Mouse (Mus musculus) intestine, embryonic 14.5 days (tissue): ENCODE results near the gene Pias1. TPM values are rescaled to one million over a fixed set of nuclear protein-coding genes. Genes with fewer than 3 reads are reported as not detected.

Experiments
- ATAC-seq: fragments of 200-750 bp; cut with Nextera tagmentation; replicated peaks from 2 replicates; pipeline ENCODE4 v1.8.0; 2017; ENCODE audit warnings: low read depth, moderate number of reproducible peaks, moderate TSS enrichment, moderate library complexity; ENCODE audit not compliant: low FRiP score, low TSS enrichment
- DNase-seq: peaks from one replicate; pipeline ENCODE4 v3.0.0-alpha.2; 2018; ENCODE audit warnings: low spot score
- H3K27ac ChIP-seq: fragments of 300-500 bp; sonication (generic); 2 replicates; pipeline ENCODE4 v1.5.1; 2014; ENCODE audit warnings: low read depth, mild to moderate bottlenecking, control low read depth
- H3K27me3 ChIP-seq: fragments of 300-500 bp; sonication (generic); replicated peaks from 2 replicates; pipeline ENCODE4 v1.6.1; 2014; ENCODE audit warnings: low read length, control low read depth; ENCODE audit not compliant: control insufficient read depth, insufficient read depth
- H3K36me3 ChIP-seq: fragments of 300-500 bp; sonication (generic); 2 replicates; pipeline ENCODE4 v1.6.1; 2014; ENCODE audit warnings: low read length, control low read depth; ENCODE audit not compliant: control insufficient read depth, insufficient read depth
- H3K4me1 ChIP-seq: fragments of 300-500 bp; sonication (generic); replicated peaks from 2 replicates; pipeline ENCODE4 v1.6.1; 2014; ENCODE audit warnings: low read length, control low read depth, mixed read lengths; ENCODE audit not compliant: control insufficient read depth, insufficient read depth
- H3K4me2 ChIP-seq: fragments of 300-500 bp; sonication (generic); 2 replicates; pipeline ENCODE4 v1.6.1; 2014; ENCODE audit warnings: low read length
- H3K4me3 ChIP-seq: fragments of 300-500 bp; sonication (generic); 2 replicates; pipeline ENCODE4 v1.5.1; 2014; ENCODE audit warnings: low read depth, low read length, control low read depth, mixed read lengths
- H3K9ac ChIP-seq: fragments of 300-500 bp; sonication (generic); 2 replicates; pipeline ENCODE4 v1.6.1; 2014; ENCODE audit warnings: mild to moderate bottlenecking, low read length
- H3K9me3 ChIP-seq: fragments of 300-500 bp; sonication (generic); 2 replicates; pipeline ENCODE4 v1.6.1; 2016; ENCODE audit warnings: low read length, control low read depth; ENCODE audit not compliant: control insufficient read depth
- WGBS: fragments of 180-500 bp; shearing (Covaris S2); extraction: QIAGEN DNeasy Blood & Tissue Kit; methylation state at CpG from one replicate; pipeline ENCODE4 v1.1.7; 2014; 5-methylcytosine and 5-hydroxymethylcytosine counted together
- polyA plus RNA-seq: library from polyadenylated mRNA; unstranded; fragments of >200 nt; fragmentation: Nextera tagmentation; extraction: Ambion mirVana; gene quantifications from 2 replicates; pipeline ENCODE4 v1.2.1, GENCODE M21; 2014

The Pias1 gene
- 51.4 and 60.6 TPM in 2 replicates for polyA plus RNA-seq

GRCm38 (mm10) chr9:62987824-62988223 is at the start of gene Pias1:
Gene Pias1, minus strand, starts transcription at chr9:62987924.
- Histone ChIP-seq H3K4me1 (no peaks in the 10 kb centered on the region), H3K4me2 (no peak within 1 kb of the TSS), H3K36me3 (no peaks in the 10 kb centered on the region), H3K9me3 (no peaks in the 10 kb centered on the region), H3K27ac (no peak within 1 kb of the TSS), H3K4me3 (no peak within 1 kb of the TSS), H3K9ac (no peak within 1 kb of the TSS), H3K27me3 (no peaks in the 10 kb centered on the region)
- DNase-seq (no peak), ATAC-seq (no peak)
- WGBS = 82% methylated on average over 5 of the region's 5 CpGs

GRCm38 (mm10) chr9:63035431-63035830 is 47.7 kb upstream of the Pias1 start:
- ATAC-seq (no peak), DNase-seq (no peak)
- H3K4me3 ChIP-seq = no peak overlapping the region
- WGBS = 76% methylated on average over 2 of the region's 2 CpGs
- no peaks in the 10 kb centered on the region for H3K36me3 ChIP-seq
- no peak overlapping the region for H3K27ac ChIP-seq
- no peak overlapping the region for H3K9ac ChIP-seq
- no peak overlapping the region for H3K4me2 ChIP-seq
- no peaks in the 10 kb centered on the region for H3K27me3 ChIP-seq
- H3K4me1 ChIP-seq = peaks cover 6% of the 10 kb centered on the region; the same call in 1 of the 2 replicates
- no peaks in the 10 kb centered on the region for H3K9me3 ChIP-seq

- Histone ChIP-seq H3K36me3 (no peaks in the 10 kb centered on the region), H3K27ac (no peak overlapping the region), H3K4me3 (no peak overlapping the region), H3K4me1 (peaks cover 6% of the 10 kb centered on the region; the same call in 1 of the 2 replicates), H3K9ac (no peak overlapping the region), H3K27me3 (no peaks in the 10 kb centered on the region), H3K4me2 (no peak overlapping the region), H3K9me3 (no peaks in the 10 kb centered on the region)
- WGBS = 58% methylated on average over 13 of the region's 13 CpGs
- DNase-seq = no peak
- ATAC-seq = no peak
These were observed 43.5 kb upstream of the Pias1 start for GRCm38 (mm10) chr9:63031011-63031782.

GRCm38 (mm10) chr9:63022486-63022885 is 34.8 kb upstream of the Pias1 start:
- ATAC-seq = no peak
- H3K4me3 ChIP-seq = no peak overlapping the region
- WGBS = 94% methylated on average over 1 of the region's 1 CpGs
- H3K36me3 ChIP-seq = no peaks in the 10 kb centered on the region
- H3K9ac ChIP-seq = no peak overlapping the region
- no peaks in the 10 kb centered on the region for H3K4me1 ChIP-seq
- DNase-seq = no peak
- H3K4me2 ChIP-seq = no peak overlapping the region
- no peaks in the 10 kb centered on the region for H3K9me3 ChIP-seq
- no peak overlapping the region for H3K27ac ChIP-seq
- no peaks in the 10 kb centered on the region for H3K27me3 ChIP-seq

- no peak overlapping the region for H3K4me3 ChIP-seq
- ATAC-seq (no peak), DNase-seq (no peak)
- H3K4me2 ChIP-seq = no peak overlapping the region
- WGBS = 90% methylated on average over 4 of the region's 4 CpGs
- H3K36me3 ChIP-seq = no peaks in the 10 kb centered on the region
- no peaks in the 10 kb centered on the region for H3K9me3 ChIP-seq
- no peak overlapping the region for H3K9ac ChIP-seq
- H3K4me1 ChIP-seq = no peaks in the 10 kb centered on the region
- H3K27ac ChIP-seq = no peak overlapping the region
- H3K27me3 ChIP-seq = no peaks in the 10 kb centered on the region
These were observed 19.6 kb upstream of the Pias1 start for GRCm38 (mm10) chr9:63007371-63007770.

GRCm38 (mm10) chr9:63006081-63006820 is 18.5 kb upstream of the Pias1 start:
- Histone ChIP-seq H3K27me3 (no peaks in the 10 kb centered on the region), H3K4me2 (no peak overlapping the region), H3K4me3 (no peak overlapping the region), H3K36me3 (no peaks in the 10 kb centered on the region), H3K4me1 (no peaks in the 10 kb centered on the region), H3K27ac (no peak overlapping the region), H3K9me3 (no peaks in the 10 kb centered on the region), H3K9ac (no peak overlapping the region)
- ATAC-seq = no peak
- WGBS = 67% methylated on average over 6 of the region's 6 CpGs
- DNase-seq = no peak

DNA sequence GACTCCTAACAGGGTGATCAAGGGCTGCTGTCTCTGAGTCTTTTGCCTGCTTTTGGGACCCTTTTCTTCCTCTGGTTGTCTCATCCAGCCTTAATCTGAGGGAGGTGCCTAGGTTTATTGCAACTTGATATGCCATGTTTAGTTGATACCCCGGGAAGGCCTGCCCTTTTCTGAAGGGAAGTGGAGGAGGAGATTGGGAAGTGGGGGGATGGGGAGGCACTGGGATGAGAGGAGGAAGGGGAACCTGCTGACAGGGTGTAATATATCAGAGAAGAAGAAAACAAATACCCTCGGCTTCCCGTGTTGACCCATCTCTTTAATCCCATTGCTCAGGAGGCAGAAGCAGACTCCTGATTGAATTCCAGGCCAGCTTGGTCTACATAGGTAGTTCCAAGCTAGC is 10.8 kb upstream of the Pias1 start:
- no peak overlapping the region for H3K27ac ChIP-seq
- no peaks in the 10 kb centered on the region for H3K36me3 ChIP-seq
- H3K9ac ChIP-seq = no peak overlapping the region
- no peak overlapping the region for H3K4me3 ChIP-seq
- ATAC-seq (no peak), DNase-seq (no peak)
- no peaks in the 10 kb centered on the region for H3K27me3 ChIP-seq
- H3K4me1 ChIP-seq = no peaks in the 10 kb centered on the region
- 35% methylated on average over 3 of the region's 3 CpGs for WGBS
- no peaks in the 10 kb centered on the region for H3K9me3 ChIP-seq
- no peak overlapping the region for H3K4me2 ChIP-seq

DNA sequence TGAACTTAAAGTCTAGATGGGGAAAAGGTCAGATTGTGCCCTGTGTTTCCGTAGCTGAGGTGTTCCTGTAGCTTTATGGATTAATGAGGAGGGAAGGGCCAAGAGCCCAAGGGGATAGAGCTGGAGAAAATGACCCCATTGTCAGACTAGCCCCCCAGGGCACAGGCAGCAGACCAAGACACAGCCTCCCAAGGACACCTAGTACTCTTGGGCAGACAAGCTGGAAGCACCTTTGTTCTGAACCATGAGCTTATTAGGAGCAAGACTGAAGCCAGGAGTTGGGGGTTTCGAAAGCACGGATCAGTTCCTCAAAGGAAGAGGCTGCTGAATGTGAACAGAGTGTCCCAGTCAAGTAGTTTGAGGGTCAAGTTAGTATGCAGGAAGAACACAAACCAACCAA is 9.9 kb upstream of the Pias1 start:
- no peak overlapping the region for H3K4me2 ChIP-seq
- WGBS = 86% methylated on average over 3 of the region's 3 CpGs
- ATAC-seq (no peak), DNase-seq (no peak)
- H3K4me3 ChIP-seq = no peak overlapping the region
- H3K27ac ChIP-seq = no peak overlapping the region
- no peak overlapping the region for H3K9ac ChIP-seq
- no peaks in the 10 kb centered on the region for H3K9me3 ChIP-seq
- no peaks in the 10 kb centered on the region for H3K27me3 ChIP-seq
- no peaks in the 10 kb centered on the region for H3K4me1 ChIP-seq
- no peaks in the 10 kb centered on the region for H3K36me3 ChIP-seq
